Mouse (Mus musculus): ENCODE measurements at regions not wholly inside any gene's neighbourhood (a gene's known extent, or its start where the extent isn't known, plus 50 kb on each side); places are given as distances from the start of the nearest gene placed in this dataset.

- DNase-seq (no peak), ATAC-seq (ENCODE audit: insufficient read depth) (no peak)
- Histone ChIP-seq H3K9ac (no peak overlapping the region), H3K27ac (ENCODE audit: low read depth) (no peak overlapping the region), H3K4me3 (ENCODE audit: low read depth, low read length) (no peak overlapping the region), H3K9me3 (ENCODE audit: low read depth, low read length) (no peaks in the 10 kb centered on the region), H3K4me1 (ENCODE audit: insufficient read depth) (no peaks in the 10 kb centered on the region), H3K27me3 (ENCODE audit: insufficient read depth, low read length) (no peaks in the 10 kb centered on the region), H3K4me2 (no peak overlapping the region), H3K36me3 (ENCODE audit: insufficient read depth) (no peaks in the 10 kb centered on the region)
- TF ChIP-seq CTCF (IDR thresholded peaks at IDR 0.05; ENCODE audit: low read depth): no peak
Measured at GRCm38 (mm10) chr4:18620361-18620760, 984.9 kb upstream of the Gm12353 start.

- TF ChIP-seq CTCF (IDR thresholded peaks at IDR 0.05; ENCODE audit: low read depth): no peak
- 93% methylated on average over 2 of the region's 2 CpGs for WGBS
- DNase-seq (no peak), ATAC-seq (ENCODE audit: insufficient read depth) (no peak)
- Histone ChIP-seq H3K36me3 (ENCODE audit: insufficient read depth) (no peaks in the 10 kb centered on the region), H3K9ac (no peak overlapping the region), H3K9me3 (ENCODE audit: low read depth, low read length) (no peaks in the 10 kb centered on the region), H3K27me3 (ENCODE audit: insufficient read depth, low read length) (no peaks in the 10 kb centered on the region), H3K4me1 (ENCODE audit: insufficient read depth) (no peaks in the 10 kb centered on the region), H3K27ac (ENCODE audit: low read depth) (no peak overlapping the region), H3K4me2 (no peak overlapping the region), H3K4me3 (ENCODE audit: low read depth, low read length) (no peak overlapping the region)
Measured at GRCm38 (mm10) chr4:18639035-18639434, 966.2 kb upstream of the Gm12353 start.

- peak; percentile 69 for DNase-seq
Measured at GRCm38 (mm10) chr4:18649153-18649552, 956.1 kb upstream of the Gm12353 start.

DNA sequence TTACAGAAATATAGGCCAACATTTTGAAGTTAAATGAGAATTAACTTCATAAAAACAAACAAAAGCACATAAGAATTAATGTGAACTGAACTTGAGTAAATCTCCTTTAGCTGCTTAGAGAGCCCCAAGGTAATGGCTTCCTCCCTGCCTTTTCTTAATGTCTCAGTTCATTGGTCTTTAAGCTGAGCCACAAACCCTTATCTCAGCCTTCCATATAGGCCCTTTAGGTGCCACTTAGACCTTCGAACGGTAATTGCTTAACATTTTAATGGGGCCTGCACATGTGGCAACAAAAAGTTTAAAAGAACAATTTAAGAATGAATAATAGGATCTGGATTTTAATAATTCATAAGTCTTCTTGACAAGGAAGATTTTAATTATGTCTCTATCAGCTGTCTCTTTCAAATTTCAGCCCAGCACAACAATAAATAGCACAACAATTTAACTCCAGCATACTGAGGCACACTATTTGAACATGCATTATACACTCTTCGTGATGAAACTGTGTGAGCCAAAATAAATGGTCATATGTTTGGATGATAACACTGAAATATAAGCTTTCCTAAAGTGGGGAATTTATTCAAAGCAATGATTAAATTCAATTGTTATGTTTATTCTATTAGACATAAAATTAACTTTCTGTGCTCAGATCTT is 919.2 kb upstream of the Gm12353 start:
- Histone ChIP-seq H3K27ac (ENCODE audit: low read depth) (no peak overlapping the region), H3K4me1 (ENCODE audit: insufficient read depth) (no peaks in the 10 kb centered on the region), H3K9ac (no peak overlapping the region), H3K4me3 (ENCODE audit: low read depth, low read length) (no peak overlapping the region), H3K4me2 (no peak overlapping the region), H3K36me3 (ENCODE audit: insufficient read depth) (no peaks in the 10 kb centered on the region), H3K9me3 (ENCODE audit: low read depth, low read length) (no peaks in the 10 kb centered on the region), H3K27me3 (ENCODE audit: insufficient read depth, low read length) (no peaks in the 10 kb centered on the region)
- no peak for TF ChIP-seq CTCF (IDR thresholded peaks at IDR 0.05; ENCODE audit: low read depth)
- ATAC-seq (ENCODE audit: insufficient read depth) (no peak), DNase-seq (no peak)
- WGBS: 51% methylated on average over 3 of the region's 3 CpGs

More at GRCm38 (mm10) chr4:18649153-18649552, 956.1 kb upstream of the Gm12353 start:
- H3K9me3 ChIP-seq (ENCODE audit: low read depth, low read length): no peaks in the 10 kb centered on the region
- no peak for ATAC-seq (ENCODE audit: insufficient read depth)
- peak; percentile 38 for TF ChIP-seq CTCF (IDR thresholded peaks at IDR 0.05; ENCODE audit: low read depth)
- H3K27ac ChIP-seq (ENCODE audit: low read depth): no peak overlapping the region
- no peaks in the 10 kb centered on the region for H3K36me3 ChIP-seq (ENCODE audit: insufficient read depth)
- no peak overlapping the region for H3K9ac ChIP-seq
- H3K4me1 ChIP-seq (ENCODE audit: insufficient read depth): no peaks in the 10 kb centered on the region
- 42% methylated on average over 1 of the region's 1 CpGs for WGBS
- H3K4me2 ChIP-seq: no peak overlapping the region
- H3K27me3 ChIP-seq (ENCODE audit: insufficient read depth, low read length): no peaks in the 10 kb centered on the region
- no peak overlapping the region for H3K4me3 ChIP-seq (ENCODE audit: low read depth, low read length)

- no peak for TF ChIP-seq CTCF (IDR thresholded peaks at IDR 0.05; ENCODE audit: low read depth)
- H3K9ac ChIP-seq: no peak overlapping the region
- H3K4me1 ChIP-seq (ENCODE audit: insufficient read depth): no peaks in the 10 kb centered on the region
- ATAC-seq (ENCODE audit: insufficient read depth) (no peak), DNase-seq (peak; percentile 1)
- no peaks in the 10 kb centered on the region for H3K9me3 ChIP-seq (ENCODE audit: low read depth, low read length)
- no peak overlapping the region for H3K27ac ChIP-seq (ENCODE audit: low read depth)
- H3K4me3 ChIP-seq (ENCODE audit: low read depth, low read length): no peak overlapping the region
- H3K27me3 ChIP-seq (ENCODE audit: insufficient read depth, low read length): no peaks in the 10 kb centered on the region
- no peaks in the 10 kb centered on the region for H3K36me3 ChIP-seq (ENCODE audit: insufficient read depth)
- H3K4me2 ChIP-seq: no peak overlapping the region
Measured at GRCm38 (mm10) chr4:18694076-18694475, 911.2 kb upstream of the Gm12353 start.

GRCm38 (mm10) chr4:18696246-18696645 is 909.0 kb upstream of the Gm12353 start:
- Histone ChIP-seq H3K4me1 (ENCODE audit: insufficient read depth) (no peaks in the 10 kb centered on the region), H3K27me3 (ENCODE audit: insufficient read depth, low read length) (no peaks in the 10 kb centered on the region), H3K36me3 (ENCODE audit: insufficient read depth) (no peaks in the 10 kb centered on the region), H3K4me3 (ENCODE audit: low read depth, low read length) (no peak overlapping the region), H3K9me3 (ENCODE audit: low read depth, low read length) (no peaks in the 10 kb centered on the region), H3K4me2 (no peak overlapping the region), H3K9ac (no peak overlapping the region), H3K27ac (ENCODE audit: low read depth) (no peak overlapping the region)
- TF ChIP-seq CTCF (IDR thresholded peaks at IDR 0.05; ENCODE audit: low read depth): no peak
- DNase-seq (no peak), ATAC-seq (ENCODE audit: insufficient read depth) (no peak)
- WGBS: 51% methylated on average over 3 of the region's 3 CpGs

GRCm38 (mm10) chr4:18744241-18744640 is 861.0 kb upstream of the Gm12353 start:
- ATAC-seq (ENCODE audit: insufficient read depth): no peak
- WGBS: 66% methylated on average over 3 of the region's 3 CpGs
- DNase-seq: no peak

DNA sequence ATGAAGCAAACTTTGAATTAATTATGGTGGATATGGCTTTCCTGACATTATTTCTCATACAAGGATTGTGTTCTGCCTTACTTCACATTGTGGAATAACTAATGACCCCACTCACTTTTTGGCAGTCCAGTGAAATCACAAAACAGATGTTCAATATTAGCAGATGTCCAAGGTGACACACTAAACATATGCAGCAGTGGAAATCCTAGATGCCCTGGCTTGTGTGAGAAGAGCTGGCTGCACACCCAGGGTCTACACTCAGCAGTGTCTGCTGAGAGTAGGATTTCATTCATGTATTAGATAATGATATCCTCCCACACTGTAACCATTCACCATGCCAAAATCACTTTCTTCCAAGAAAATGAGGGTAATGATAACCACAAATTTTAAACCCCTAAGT is 816.9 kb upstream of the Gm12353 start:
- DNase-seq: no peak

More at GRCm38 (mm10) chr4:18744241-18744640, 861.0 kb upstream of the Gm12353 start:
- no peak for TF ChIP-seq CTCF (IDR thresholded peaks at IDR 0.05; ENCODE audit: low read depth)
- H3K27me3 ChIP-seq (ENCODE audit: insufficient read depth, low read length): no peaks in the 10 kb centered on the region
- no peak overlapping the region for H3K4me2 ChIP-seq
- no peaks in the 10 kb centered on the region for H3K4me1 ChIP-seq (ENCODE audit: insufficient read depth)
- H3K36me3 ChIP-seq (ENCODE audit: insufficient read depth): no peaks in the 10 kb centered on the region
- H3K9ac ChIP-seq: no peak overlapping the region
- no peaks in the 10 kb centered on the region for H3K9me3 ChIP-seq (ENCODE audit: low read depth, low read length)
- H3K4me3 ChIP-seq (ENCODE audit: low read depth, low read length): no peak overlapping the region
- H3K27ac ChIP-seq (ENCODE audit: low read depth): no peak overlapping the region

More for the DNA sequence above, 816.9 kb upstream of the Gm12353 start:
- no peak overlapping the region for H3K9ac ChIP-seq
- TF ChIP-seq CTCF (IDR thresholded peaks at IDR 0.05; ENCODE audit: low read depth): no peak
- H3K4me3 ChIP-seq (ENCODE audit: low read depth, low read length): no peak overlapping the region
- no peaks in the 10 kb centered on the region for H3K9me3 ChIP-seq (ENCODE audit: low read depth, low read length)
- H3K4me1 ChIP-seq (ENCODE audit: insufficient read depth): no peaks in the 10 kb centered on the region
- H3K27me3 ChIP-seq (ENCODE audit: insufficient read depth, low read length): no peaks in the 10 kb centered on the region
- H3K36me3 ChIP-seq (ENCODE audit: insufficient read depth): no peaks in the 10 kb centered on the region
- no peak overlapping the region for H3K27ac ChIP-seq (ENCODE audit: low read depth)
- ATAC-seq (ENCODE audit: insufficient read depth): no peak
- no peak overlapping the region for H3K4me2 ChIP-seq

All from lung, embryonic 14.5 days (tissue).